Mouse (Mus musculus): ENCODE measurements around the gene Ppp4r1.

Ppp4r1 gene

DNA sequence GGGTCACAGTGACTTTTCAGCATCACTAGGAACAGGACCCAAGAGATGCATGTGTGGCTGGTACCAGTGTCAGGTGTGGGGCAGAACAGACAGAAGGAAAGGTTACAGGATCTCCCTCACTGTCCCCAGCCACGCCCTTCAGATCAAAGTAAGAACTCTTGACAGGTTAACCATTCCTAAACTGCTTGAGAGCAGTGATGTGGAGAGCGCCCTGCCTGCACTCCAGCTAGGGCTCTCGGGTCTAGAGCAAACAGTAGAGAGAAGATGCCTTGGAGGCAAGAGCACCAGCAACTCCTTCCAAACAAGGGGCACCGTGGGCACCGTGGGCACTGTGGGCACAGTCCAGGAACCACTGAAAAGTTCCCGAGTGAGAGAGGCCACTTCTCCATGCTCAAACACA, 71.0 kb downstream of the Ppp4r1 start:
- DNase-seq (ENCODE audit: low spot score in 2 of 2), result no peak

DNA sequence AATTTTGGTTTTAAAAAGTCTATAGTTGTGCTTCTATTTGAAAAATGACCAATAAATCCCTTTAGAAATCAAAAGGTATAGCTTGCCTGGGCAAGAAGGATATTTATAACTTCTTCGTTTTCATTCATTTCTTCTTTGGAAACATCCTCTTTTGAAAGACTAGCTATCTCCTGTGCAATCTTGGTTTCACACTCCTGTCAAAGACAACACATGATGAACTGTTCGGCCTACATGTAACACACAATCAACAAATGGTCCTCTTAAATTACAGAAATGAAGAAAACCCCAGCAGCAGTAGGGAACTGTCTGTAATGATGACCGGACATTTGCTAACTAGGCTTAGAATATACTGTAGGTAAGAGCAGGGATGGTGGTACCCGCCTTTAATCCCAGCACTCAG, 71.6 kb downstream of the Ppp4r1 start:
- no peak for DNase-seq (ENCODE audit: low spot score in 2 of 2)

DNA sequence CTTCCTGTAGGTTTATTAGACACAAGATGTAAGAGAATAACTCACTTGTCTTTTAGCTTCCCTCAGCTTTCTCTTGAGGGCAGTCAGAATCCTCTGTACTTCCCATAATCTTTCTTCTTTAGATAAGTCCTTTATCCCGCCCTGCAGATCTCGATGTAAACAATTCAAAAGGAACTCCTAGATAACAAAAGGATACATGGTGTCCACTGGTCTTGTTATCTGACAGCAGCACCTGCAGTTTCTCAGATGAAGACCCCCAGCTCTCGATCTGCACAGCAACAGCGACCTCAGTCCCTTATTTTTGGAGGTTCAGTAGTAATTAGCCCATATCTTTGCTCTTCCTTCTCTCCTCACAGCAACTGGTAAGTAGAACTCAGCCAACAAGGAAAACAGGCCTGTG, 75.2 kb downstream of the Ppp4r1 start:
- no peak for DNase-seq (ENCODE audit: low spot score in 2 of 2)

DNA sequence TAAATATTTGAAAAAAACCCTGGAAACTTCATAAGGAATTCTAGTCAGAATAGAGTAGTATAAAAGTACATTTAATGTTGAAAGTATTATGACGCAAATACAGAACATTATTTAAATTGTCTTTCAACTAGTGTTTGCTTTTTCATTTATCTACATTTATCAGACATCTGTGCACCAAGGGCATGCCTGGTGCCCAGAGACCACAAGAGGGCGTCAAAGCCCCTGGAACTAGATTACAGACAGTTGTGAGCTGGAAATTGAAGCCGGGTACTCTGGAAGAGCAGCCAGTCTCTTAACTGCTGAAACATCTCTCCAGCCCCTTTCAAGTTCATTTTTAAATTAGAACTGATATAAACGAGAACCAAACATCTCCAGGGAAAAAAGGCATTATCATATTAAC, 80.2 kb downstream of the Ppp4r1 start:
- DNase-seq (ENCODE audit: low spot score in 2 of 2), result no peak

DNA sequence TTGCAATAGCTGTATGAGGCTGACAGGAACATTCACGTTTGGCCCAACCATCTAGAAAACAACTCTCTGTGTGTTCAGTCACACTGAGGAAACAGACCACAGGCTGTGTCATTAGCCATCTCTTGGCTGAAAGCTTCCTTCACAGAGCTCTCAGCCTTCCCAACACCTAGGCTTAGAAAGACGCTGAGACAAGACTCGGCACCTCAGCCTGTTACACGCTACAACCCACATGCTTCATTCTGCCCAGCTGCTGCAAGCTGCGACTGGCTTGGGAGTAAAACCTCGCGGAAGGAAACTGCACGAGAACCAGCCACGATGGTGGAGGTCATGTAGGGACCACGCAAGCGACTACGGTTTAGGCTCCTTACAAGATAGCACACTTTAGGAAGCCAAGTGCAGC, 81.5 kb downstream of the Ppp4r1 start:
- no peak for DNase-seq (ENCODE audit: low spot score in 2 of 2)

DNA sequence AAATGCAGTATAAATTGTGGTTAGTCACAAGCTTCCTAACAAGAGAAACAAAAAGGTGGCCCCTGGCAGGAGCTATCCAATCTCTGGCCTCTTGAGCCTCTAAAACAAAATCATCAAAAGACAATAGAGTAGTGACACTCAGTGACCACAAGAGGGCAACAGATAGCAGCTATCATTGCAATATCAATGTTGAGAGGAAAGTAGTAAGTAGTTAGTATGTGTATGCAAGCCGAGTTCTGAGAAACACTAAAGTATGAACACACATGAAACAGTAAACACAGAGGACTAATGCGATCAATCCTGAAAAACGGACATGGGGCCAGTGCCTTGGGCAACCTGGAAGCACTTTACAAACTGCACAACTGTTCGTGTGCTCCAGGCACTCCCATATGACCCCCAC, 82.4 kb downstream of the Ppp4r1 start:
- no peak for DNase-seq (ENCODE audit: low spot score in 2 of 2)

DNA sequence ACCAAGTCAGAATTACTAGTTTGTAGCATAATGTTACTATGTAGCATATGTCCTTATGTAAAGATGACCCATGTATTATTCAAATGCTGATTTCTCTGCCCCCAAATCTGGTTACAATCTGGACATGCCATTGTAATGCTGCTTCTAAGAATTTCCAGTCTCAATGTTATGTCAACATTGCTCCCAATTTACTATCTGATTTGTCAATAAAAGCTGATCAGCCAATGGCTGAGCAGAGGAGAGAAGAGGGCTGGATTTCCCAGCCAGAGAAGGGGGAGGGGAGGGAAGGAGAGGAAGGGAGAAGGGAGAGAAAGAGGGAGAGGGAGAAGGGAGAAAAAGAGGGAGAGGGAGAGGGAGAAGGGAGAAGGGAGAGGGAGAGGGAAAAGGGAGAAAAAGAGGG, 82.9 kb downstream of the Ppp4r1 start:
- DNase-seq (ENCODE audit: low spot score in 2 of 2), result no peak

DNA sequence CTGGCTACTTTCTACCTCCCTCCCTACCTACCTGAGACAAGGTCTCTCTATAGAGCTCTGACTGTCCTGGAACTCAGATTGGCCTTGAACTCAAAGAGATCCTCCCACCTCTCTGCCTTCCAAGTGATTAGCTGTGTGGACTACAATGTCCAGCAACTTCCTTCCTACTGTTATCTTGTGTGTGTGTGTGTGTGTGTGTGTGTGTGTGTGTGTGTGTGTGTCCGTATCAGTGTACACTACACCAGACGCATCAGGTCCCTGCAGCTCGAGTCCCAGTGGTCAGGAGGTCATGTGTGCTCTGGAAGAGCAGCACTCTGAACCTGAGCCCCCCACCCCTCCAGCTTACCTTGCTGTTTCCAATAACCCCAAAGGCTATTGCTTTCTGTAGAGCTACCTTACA, 83.8 kb downstream of the Ppp4r1 start:
- no peak for DNase-seq (ENCODE audit: low spot score in 2 of 2)

DNA sequence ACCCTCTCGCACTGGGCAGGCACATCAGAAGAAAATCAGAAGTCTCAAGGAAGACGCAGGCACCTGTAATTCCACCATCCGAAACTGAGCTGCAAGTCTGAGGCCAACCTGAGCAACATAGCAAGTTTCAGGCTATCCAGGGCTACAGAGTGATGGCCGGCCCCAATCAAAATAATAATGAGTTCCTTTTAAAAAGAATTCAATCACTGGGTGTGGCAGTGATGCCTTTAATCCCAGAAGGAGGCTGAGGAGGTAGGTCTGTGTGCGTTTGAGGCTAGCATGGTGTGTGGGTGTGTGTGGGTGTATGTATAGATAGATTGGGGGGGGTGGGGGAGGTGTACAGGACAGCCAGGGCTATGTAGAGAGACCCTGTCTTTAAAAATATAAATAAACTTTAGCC, 85.6 kb downstream of the Ppp4r1 start:
- no peak for DNase-seq (ENCODE audit: low spot score in 2 of 2)

DNA sequence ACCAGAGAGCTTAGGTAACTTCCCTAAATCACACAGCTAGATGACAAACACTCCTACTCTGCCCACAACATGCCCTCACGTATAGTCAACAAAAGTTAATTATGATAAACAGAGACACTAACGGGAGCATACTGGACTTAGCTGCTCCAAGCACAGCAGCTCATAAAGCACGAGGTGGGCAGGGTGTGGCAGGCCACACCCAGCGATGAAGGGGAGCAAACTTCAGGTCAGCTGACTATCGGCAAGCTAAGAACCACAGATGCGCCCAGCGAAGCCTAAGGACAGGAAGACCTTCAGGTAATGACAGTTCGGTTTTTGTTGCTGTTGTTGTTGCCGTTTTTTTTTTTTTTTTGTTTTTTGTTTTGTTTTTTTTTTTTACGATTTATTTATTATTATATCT, 87.3 kb downstream of the Ppp4r1 start:
- DNase-seq (ENCODE audit: low spot score in 2 of 2), result no peak

DNA sequence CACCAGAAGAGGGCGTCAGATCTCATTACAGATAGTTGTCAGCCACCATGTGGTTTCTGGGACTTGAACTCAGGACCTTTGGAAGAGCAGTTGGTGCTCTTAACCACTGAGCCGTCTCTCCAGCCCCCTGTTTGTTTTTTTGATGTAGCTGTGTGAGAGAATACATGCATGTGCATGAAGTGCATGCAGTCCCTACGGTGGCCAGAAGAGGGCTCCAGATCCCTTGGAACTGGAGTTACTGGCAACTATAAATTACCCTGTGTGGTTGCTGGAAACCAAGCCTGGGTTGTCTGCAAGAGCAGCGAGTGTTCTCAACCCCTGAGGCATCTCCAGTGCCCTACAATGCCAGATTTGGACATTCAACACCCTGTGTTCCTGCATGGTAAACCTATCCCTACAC, 87.8 kb downstream of the Ppp4r1 start:
- peak in 1 of 2 experiments; percentile 49 for DNase-seq (ENCODE audit: low spot score in 2 of 2)

DNA sequence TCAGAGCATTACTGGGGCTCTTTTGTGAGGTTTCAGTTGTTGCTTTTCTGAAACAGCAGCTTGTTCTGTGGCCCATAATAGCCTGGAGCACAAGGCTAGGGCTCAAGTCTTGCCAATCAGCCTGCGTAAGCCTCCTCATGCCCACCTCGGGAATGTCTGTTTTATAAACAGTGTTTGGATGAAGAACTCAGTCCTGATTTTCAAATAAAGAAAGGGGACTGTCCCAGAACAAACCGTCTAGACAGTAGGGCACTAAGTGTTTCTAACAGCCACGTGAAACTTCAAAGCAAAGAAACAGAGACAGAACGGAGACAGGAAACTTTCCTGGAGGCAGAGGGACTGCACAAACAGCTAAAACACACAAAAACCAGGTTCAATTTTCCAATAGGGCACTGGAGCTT, 89.3 kb downstream of the Ppp4r1 start:
- DNase-seq (ENCODE audit: low spot score in 2 of 2), result no peak

DNA sequence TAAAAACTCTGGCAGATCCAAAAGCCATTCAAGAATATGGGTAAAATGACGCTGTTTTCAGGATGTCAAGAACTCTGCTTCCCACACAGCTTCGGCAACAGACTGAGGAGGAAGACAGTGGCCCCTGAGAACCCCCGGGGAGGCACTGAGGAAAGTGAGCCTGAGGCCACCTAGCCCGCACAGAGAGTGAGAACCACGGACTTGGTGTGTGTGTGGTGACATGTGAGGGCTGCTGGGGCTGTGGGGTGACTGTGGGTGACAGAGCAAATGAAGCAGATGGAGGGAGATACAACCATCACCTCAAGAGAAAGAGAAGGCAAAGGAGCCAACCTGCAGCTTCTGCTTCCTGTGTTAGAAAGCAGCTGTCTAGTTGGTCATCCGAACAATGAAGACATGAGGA, 89.7 kb downstream of the Ppp4r1 start:
- DNase-seq (ENCODE audit: low spot score in 2 of 2), result no peak

DNA sequence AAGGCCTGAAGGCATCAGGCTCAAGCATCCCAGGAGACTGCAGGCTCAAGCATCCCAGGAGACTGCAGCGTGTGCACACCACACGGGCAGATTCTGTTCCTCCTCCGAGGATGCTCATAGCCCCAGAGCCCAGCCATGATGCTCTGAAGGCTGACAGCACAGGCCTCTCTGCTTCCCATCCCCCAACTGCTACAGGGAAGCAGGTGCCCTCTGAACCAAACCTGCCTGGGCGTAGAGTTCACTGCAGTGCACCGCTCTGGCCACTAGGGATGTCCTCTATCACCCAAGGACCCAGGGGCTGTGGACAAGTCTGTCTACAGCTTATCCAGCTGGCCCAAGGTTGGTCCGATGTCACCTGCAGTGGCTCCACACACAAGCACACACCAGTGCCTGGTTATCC, 90.3 kb downstream of the Ppp4r1 start:
- no peak for DNase-seq (ENCODE audit: low spot score in 2 of 2)

DNA sequence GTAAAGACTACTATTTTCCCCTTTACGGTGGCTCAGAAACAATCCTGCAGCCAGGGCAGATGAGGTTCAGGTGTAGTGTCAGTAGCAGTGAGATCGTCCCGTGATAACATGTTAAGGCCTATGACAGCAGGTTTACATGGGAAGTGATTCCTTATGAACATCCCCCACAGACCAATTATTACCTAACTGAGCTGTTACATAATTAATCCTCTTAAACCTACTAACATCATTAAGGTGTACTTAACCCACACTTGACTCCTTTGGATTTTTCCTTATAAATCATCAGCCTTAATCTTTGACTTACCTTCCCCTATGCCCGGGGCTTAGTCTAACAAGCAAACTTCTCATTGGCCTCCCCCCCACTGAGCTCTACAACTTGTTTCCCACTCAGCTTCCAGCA, 90.8 kb downstream of the Ppp4r1 start:
- DNase-seq (ENCODE audit: low spot score in 2 of 2), result no peak

DNA sequence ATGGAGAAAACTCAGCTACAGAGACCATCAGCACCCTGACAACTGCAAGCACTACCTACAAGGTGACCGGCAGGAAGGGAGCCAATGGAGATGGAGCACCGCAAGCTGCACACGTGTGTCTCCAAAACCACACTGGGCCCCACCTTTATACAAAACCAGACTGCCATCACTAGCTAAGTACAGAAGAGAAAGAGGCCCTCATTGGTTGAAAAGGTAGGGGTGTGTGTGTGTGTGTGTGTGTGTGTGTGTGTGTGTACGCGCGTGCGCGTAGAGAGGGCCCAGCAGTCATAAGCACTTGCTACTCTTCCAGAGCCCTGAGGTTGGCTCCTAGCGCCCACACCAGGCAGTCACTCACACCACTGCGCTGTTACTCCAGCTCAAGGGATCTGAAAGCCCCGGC, 91.5 kb downstream of the Ppp4r1 start:
- DNase-seq (ENCODE audit: low spot score in 2 of 2), result no peak

DNA sequence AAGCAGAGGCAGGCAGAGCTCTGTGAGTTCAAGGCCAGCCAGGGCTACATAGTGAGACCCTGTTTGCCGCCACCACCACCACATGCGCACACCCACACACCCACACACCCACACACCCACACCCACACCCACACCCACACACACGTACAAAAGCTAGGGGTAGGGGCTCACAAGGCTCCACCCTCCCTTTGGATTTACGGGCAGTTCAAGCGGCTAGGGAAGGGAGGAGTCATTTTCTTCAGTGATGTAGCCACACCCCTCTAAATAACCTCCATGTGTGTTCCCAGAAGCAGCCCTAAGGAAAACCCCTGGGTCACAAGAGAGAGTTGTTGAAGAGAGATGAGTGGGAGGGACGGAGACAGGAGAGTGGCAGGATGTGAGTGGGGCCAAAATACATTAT, 94.7 kb downstream of the Ppp4r1 start:
- no peak for DNase-seq (ENCODE audit: low spot score in 2 of 2)

DNA sequence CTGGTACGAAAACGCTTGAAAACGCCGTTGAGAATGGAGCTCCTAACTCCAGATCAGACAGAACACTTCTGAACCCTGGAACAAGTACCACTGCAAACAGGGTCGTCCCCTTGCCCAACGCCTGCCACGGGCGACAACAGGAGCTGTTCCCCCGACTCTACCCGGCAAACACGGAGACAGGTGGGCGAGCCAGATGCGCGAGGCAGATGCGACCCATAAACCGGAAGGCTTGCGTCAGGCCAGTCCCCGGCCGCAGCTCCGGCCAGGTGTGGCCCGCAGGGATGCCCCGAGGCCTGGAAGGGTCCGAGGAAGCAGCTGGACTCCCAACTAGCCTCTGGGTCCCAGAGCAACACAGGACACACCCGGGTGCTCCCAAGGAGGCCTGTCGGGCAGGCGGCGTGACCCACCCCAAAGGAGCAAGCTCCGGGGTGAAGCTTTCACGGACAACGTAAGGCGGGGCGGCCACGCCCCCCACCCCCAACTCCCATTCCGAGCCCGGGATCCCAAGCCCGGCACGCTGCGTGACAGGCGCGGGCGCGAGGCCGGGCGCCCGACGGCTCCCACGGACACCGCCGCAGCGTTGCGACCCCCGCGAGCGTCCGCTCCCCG, 101.8 kb downstream of the Ppp4r1 start:
- DNase-seq (ENCODE audit: low spot score in 2 of 2), result peak; percentile 57 to 64

DNA sequence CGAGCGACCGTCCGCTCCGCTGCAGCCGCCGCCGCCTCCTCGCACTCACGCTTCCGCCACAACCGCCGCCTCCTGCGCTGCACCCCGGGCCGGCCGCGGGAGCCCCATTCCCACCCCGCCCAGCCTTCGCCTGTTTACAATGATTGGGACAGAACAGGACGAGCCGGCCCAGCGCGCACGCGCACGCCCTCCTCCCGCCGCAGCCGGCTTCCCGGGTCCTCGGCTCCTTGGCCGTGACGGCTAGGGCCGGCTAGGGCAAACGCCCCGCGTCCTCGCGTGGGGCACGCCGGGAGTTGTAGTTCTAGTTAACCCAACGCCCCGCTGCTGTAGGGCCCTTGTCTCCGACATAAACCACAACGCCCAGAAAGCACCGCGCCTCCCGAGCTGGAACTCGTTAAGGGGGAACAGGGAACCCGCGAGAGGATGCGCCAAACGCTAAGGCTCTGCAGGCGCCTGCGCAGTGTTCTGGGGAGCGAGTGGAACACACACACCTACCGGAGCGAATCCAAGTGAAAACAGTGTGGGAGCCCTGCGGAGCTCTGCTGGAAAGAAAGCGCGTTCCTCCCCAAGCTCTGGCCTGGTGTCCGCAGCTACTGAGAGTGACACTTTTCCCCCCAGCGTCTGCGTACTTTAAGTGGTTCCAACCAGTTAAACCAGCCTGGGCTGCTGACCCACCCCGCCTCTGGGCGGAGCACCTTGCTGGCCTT, 102.5 kb downstream of the Ppp4r1 start:
- peak; percentile 99 to 100 for DNase-seq (ENCODE audit: low spot score in 2 of 2)

DNA sequence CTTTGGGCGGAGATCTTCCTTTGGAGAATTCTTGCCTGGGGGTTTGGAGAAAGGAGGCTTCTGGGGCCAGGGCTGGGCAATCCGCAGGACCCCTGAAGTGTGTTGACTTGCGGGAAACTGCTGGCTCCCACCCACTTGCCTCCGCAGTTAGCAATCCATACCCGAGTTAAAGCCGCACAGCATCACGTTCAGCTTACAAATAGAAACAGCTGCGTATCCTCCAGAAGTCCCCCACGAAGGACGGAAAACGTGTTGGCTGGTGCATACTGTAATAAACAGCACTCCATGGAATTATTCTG, 103.0 kb downstream of the Ppp4r1 start:
- DNase-seq (ENCODE audit: low spot score in 2 of 2), result no peak

DNA sequence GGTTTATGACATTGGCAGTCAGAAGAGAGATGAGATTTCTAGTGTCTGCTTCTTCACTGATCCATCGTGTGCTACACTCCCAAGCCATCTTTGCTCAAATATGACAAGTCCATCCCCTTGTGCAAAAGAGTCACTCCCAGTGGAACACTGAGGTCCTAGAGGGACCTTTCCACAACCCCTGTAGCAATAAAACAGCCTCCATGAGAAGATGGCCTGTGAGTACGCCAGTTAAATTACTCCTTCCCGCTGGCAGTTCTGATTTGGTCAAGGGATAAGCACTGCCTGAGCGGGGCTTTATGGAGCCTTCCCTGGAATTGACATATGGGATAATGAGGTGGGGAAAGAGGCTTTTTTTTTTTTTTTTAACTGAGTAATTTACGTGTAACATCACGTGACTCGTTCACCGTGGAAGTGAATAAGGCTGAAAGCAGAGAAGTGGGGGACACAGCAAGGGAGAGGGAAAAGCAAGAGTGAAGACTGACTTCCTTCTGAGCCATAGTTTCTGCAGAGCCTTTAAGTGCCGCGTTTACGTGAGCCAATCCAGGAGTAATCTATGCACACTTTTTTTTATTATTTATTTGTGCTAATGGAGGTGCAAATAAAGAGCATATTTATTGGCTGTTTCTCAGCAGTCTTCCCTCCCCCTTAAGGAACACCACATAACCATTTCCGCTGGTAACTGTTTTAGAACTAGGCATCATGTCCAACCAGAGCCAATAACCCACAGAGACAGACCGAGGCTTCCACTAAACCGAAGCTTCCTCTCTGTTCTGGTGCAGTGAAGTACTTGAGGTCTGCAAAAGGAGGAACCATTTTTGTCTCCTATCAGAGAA, 103.5 kb downstream of the Ppp4r1 start, which contains the start of gene Ralbp1:
Ralbp1 (minus strand) TSS at position 102 of the 833 bp plus-strand sequence.
- peak in 1 of 2 experiments; percentile 23 for DNase-seq (ENCODE audit: low spot score in 2 of 2)

DNA sequence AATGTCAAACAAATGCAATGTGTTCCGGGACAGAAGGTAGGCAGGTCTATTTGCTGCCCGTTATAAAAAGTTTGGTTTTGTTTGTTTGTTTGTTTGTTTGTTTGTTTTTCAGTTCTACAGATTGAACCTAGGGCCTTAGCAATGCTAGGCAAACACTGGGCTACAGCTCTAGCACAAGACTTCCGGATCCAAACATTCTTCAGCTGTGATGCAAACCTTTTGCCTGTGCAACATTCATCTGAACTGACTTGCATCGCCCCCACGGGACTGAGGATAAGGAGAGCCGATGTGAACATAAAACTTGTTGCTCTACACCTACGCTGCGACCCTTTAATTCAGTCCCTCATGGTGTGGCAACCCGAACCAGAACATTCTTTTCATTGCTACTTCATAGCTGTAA, 104.2 kb downstream of the Ppp4r1 start:
- no peak for DNase-seq (ENCODE audit: low spot score in 2 of 2)

DNA sequence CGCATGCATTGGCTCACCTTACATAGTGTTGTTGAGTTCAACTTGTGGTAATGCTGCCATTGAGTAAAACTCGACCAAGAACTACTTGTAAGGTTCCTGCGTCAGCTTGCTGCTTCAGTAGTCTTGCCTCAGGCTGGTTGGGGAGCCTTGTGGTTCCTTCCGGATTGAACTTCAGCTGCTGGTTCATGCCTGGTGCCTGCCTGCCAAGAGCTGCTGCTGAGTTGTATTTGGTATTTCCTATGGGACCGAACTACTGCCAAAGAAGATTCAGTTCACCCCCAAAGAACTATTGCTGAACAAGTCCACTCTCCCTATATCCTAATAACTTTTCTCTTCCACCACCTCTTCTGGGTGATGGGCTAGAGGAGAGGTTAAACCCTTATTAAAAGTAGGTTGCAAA, 107.1 kb downstream of the Ppp4r1 start:
- DNase-seq (ENCODE audit: low spot score in 2 of 2), result no peak

Data from frontal cortex, postnatal 10 days (tissue).